Mouse (Mus musculus) CD4-positive, CD25-positive, alpha-beta regulatory T cell, adult 2 months (primary cell): ENCODE measurements at regions not wholly inside any gene's neighbourhood (a gene's known extent, or its start where the extent isn't known, plus 50 kb on each side); places are given as distances from the start of the nearest gene placed in this dataset.

Experiments used
- DNase-seq: peaks from one replicate; pipeline ENCODE4 v3.0.0-alpha.2; 2012; ENCODE audit warnings: low read depth, low spot score

- DNase-seq, result no peak
These were observed 163.8 kb upstream of the Hapln1 start for GRCm38 (mm10) chr13:89375526-89376474.

- no peak for DNase-seq
These were observed 161.2 kb upstream of the Hapln1 start for GRCm38 (mm10) chr13:89378365-89378764.

GRCm38 (mm10) chr13:89383619-89384190 is 155.9 kb upstream of the Hapln1 start:
- DNase-seq, result peak; percentile 24

- DNase-seq, result peak; percentile 48
These were observed 154.9 kb upstream of the Hapln1 start for GRCm38 (mm10) chr13:89384598-89385145.

- no peak for DNase-seq
These were observed 152.2 kb upstream of the Hapln1 start for GRCm38 (mm10) chr13:89387416-89387815.

- no peak for DNase-seq
These were observed 150.4 kb upstream of the Hapln1 start for GRCm38 (mm10) chr13:89389149-89389548.

- no peak for DNase-seq
These were observed 144.8 kb upstream of the Hapln1 start for GRCm38 (mm10) chr13:89394717-89395344.

GRCm38 (mm10) chr13:89395851-89396250 is 143.7 kb upstream of the Hapln1 start:
- DNase-seq, result peak; percentile 34

GRCm38 (mm10) chr13:89401084-89401671 is 138.4 kb upstream of the Hapln1 start:
- peak; percentile 52 for DNase-seq

- no peak for DNase-seq
These were observed 129.1 kb upstream of the Hapln1 start for GRCm38 (mm10) chr13:89410504-89410903.

- no peak for DNase-seq
These were observed 126.7 kb upstream of the Hapln1 start for GRCm38 (mm10) chr13:89412768-89413487.

GRCm38 (mm10) chr13:89418804-89419203 is 120.8 kb upstream of the Hapln1 start:
- DNase-seq, result peak; percentile 28

- no peak for DNase-seq
These were observed 117.8 kb upstream of the Hapln1 start for GRCm38 (mm10) chr13:89421833-89422232.

- DNase-seq, result no peak
These were observed 116.1 kb upstream of the Hapln1 start for GRCm38 (mm10) chr13:89423491-89423890.

- DNase-seq, result peak; percentile 45
These were observed 111.1 kb upstream of the Hapln1 start for GRCm38 (mm10) chr13:89428272-89429071.

GRCm38 (mm10) chr13:89444847-89445246 is 94.7 kb upstream of the Hapln1 start:
- no peak for DNase-seq

GRCm38 (mm10) chr13:89453819-89454218 is 85.8 kb upstream of the Hapln1 start:
- no peak for DNase-seq

- DNase-seq, result no peak
These were observed 85.2 kb upstream of the Hapln1 start for GRCm38 (mm10) chr13:89454249-89455018.

- DNase-seq, result no peak
These were observed 75.8 kb upstream of the Hapln1 start for GRCm38 (mm10) chr13:89463746-89464145.
